8 mouse cellular contexts compared by ENCODE assay signal in genomic region chr11:75193256-75194071, GRCm38 (mm10). TPM values are rescaled to one million over a fixed set of nuclear protein-coding genes. Genes with fewer than 3 reads are reported as not detected.
DNase-seq lines count a peak whose midpoint lies in the region; ATAC-seq lines count a peak whose summit lies in the region.

Rtn4rl1 (plus strand) TSS chr11:75193783.

- ATAC-seq in inflammation-experienced regulatory T-cells, adult 6 months: peak; percentile 37

- peak; percentile 53 for DNase-seq in MN1 (ENCODE audit: low spot score)
- peak; percentile 85 for DNase-seq in cerebellum, adult 11-12 months
- peak; percentile 66 for DNase-seq in gastrocnemius, postnatal 25 days
- DNase-seq in left cerebral cortex, postnatal 25 days (ENCODE audit: low spot score in 2 of 2): peak; percentile 74 to 76
- peak; percentile 53 for DNase-seq in mesoderm, embryonic 11.5 days (ENCODE audit: low read depth, low spot score)
- peak; percentile 38 to 58 for DNase-seq in spleen, postnatal 10 days (ENCODE audit: low spot score in 2 of 2)
- no peak for DNase-seq in adipocyte (ENCODE audit: low spot score)

- intact Hi-C loops in left cerebral cortex, postnatal 25 days (cut with DNase I): loop anchor here (1.0 to 5.0 kb wide), 3 partner anchors 98 to 269 kb away; partner anchors contain the start of gene Tlcd2

RNA-seq across cellular contexts. Expression of gene Rtn4rl1, which starts in this region (rescaled TPM):
- 1 to 10 TPM in 1 of 2 experiments, under 1 TPM in 1; 1.00 to 1.7 TPM for total RNA-seq in gastrocnemius, postnatal 25 days (2021)
- 1 to 10 TPM; 1.3 to 2.5 (median 2.2) TPM for polyA plus RNA-seq in inflammation-experienced regulatory T-cells, adult 6 months (2017; shearing (Covaris generic))
- 10 to 100 TPM; 76.5 to 90.2 TPM for total RNA-seq in left cerebral cortex, postnatal 25 days (2021)

Comparison
In these comparisons a context has a peak if more than half of its experiments do, and no peak if none do; other contexts are left out.
1. RNA of gene Rtn4rl1 (total RNA-seq): 76.5 to 90.2 TPM in left cerebral cortex, postnatal 25 days; 1.00 to 1.7 TPM in gastrocnemius, postnatal 25 days; every median in the first group is over 10 times any median in the second.